Mouse (Mus musculus) liver, adult 2 months (tissue): ENCODE measurements around the gene Maz. TPM values are rescaled to one million over a fixed set of nuclear protein-coding genes. Genes with fewer than 3 reads are reported as not detected.
A peak's percentile ranks its signal among the peaks of the same experiment; 100 is the strongest.

Experiments used
- DNase-seq: peaks from one replicate; pipeline ENCODE4 v3.0.0-alpha.2; 2011; ENCODE audit warnings: low read depth, low spot score; ENCODE audit errors: extremely low read depth
- H3K27ac ChIP-seq: fragments of 200-500 bp; replicated peaks from 2 replicates; pipeline ENCODE4 v1.5.1; 2012; ENCODE audit warnings: low read depth, mild to moderate bottlenecking, control low read depth, inconsistent platforms, low read length; ENCODE audit not compliant: insufficient read depth
- H3K27me3 ChIP-seq: fragments of 200-500 bp; 2 replicates; pipeline ENCODE4 v1.6.1; 2012; ENCODE audit warnings: mild to moderate bottlenecking, moderate library complexity, low read length, inconsistent platforms; ENCODE audit not compliant: control insufficient read depth, insufficient read depth
- H3K36me3 ChIP-seq: fragments of 200-500 bp; 2 replicates; pipeline ENCODE4 v1.6.1; 2012; ENCODE audit warnings: low read length, inconsistent platforms; ENCODE audit not compliant: control insufficient read depth, insufficient read depth
- H3K4me1 ChIP-seq: fragments of 200-500 bp; 2 replicates; pipeline ENCODE4 v1.6.1; 2011; ENCODE audit warnings: low read length; ENCODE audit not compliant: control insufficient read depth, insufficient read depth
- H3K4me3 ChIP-seq: fragments of 200-500 bp; 2 replicates; pipeline ENCODE4 v1.5.1; 2011; ENCODE audit warnings: low read depth, mild to moderate bottlenecking, control low read depth, low read length, moderate library complexity; ENCODE audit not compliant: insufficient read depth
- H3K79me2 ChIP-seq: fragments of 200-500 bp; 2 replicates; pipeline ENCODE4 v1.6.1; 2012; ENCODE audit warnings: inconsistent platforms, mild to moderate bottlenecking, low read length, moderate library complexity; ENCODE audit not compliant: control insufficient read depth, insufficient read depth
- H3K9ac ChIP-seq: fragments of 200-500 bp; 2 replicates; pipeline ENCODE4 v1.6.1; 2012; ENCODE audit warnings: low read depth, mild to moderate bottlenecking, control low read depth, inconsistent platforms, low read length
- CTCF ChIP-seq: fragments of 200-500 bp; IDR thresholded peaks from 2 replicates; pipeline ENCODE4 v1.5.1; 2011; ENCODE audit warnings: low read depth, low read length, control low read depth
- POLR2A ChIP-seq: fragments of 200-500 bp; IDR thresholded peaks from 2 replicates; pipeline ENCODE4 v1.6.1; 2011; ENCODE audit warnings: low read length, control low read depth; ENCODE audit not compliant: insufficient read depth; ENCODE audit errors: extremely low read depth
- WGBS: fragments of 180-500 bp; shearing (Covaris S2); methylation state at CpG from one replicate; pipeline ENCODE4 v1.1.7; 2018; 5-methylcytosine and 5-hydroxymethylcytosine counted together
- polyA plus RNA-seq: library from polyadenylated mRNA; depleted of rRNA; stranded (reverse); fragments of >200 nt; gene quantifications from 2 replicates; pipeline ENCODE4 v1.2.3, GENCODE M21; 2012; rRNA removed
- total RNA-seq: library from RNA; depleted of rRNA; stranded (reverse); fragments of >200 nt; gene quantifications from 2 replicates; pipeline ENCODE4 v1.2.3, GENCODE M21; 2014; rRNA removed

The Maz gene
- total and polyA plus RNA-seq, 2 experiments, result 8.9 to 81.9 TPM

- DNase-seq, result peak; percentile 12
- Histone ChIP-seq H3K27ac (peak overlapping the region; percentile 41), H3K27me3 (no peaks in the 10 kb centered on the region), H3K79me2 (peaks cover 7% of the 10 kb centered on the region; the same call in 1 of the 2 replicates), H3K36me3 (peaks cover 2% of the 10 kb centered on the region; the same call in 1 of the 2 replicates), H3K4me3 (peak overlapping the region; percentile 86; the same call in 1 of the 2 replicates), H3K9ac (no peak overlapping the region; the same call in 1 of the 2 replicates), H3K4me1 (peaks cover 4% of the 10 kb centered on the region)
- TF ChIP-seq CTCF, result no peak
- no peak for TF ChIP-seq POLR2A
- 14% methylated on average over 8 of the region's 8 CpGs for WGBS
These were observed 51.3 kb downstream of the Maz start for GRCm38 (mm10) chr7:126975493-126975892.

Other genes starting within 250 kb of the Maz start
Only the 30 nearest of the 32 such genes appear.
- gene Ppp4c, start 234.5 kb downstream of the Maz start, total RNA-seq, result 45.8 and 52.8 TPM in 2 replicates
- gene Ppp4c, start 234.5 kb downstream of the Maz start, polyA plus RNA-seq, result 81.2 and 97.2 TPM in 2 replicates
- not detected in 2 replicates for gene Fam57b, start 229.4 kb downstream of the Maz start, total RNA-seq
- 0.06 and 0.44 TPM in 2 replicates for gene Fam57b, start 229.4 kb downstream of the Maz start, polyA plus RNA-seq
- gene 4930451I11Rik, start 195.4 kb downstream of the Maz start, total RNA-seq, result not detected in 2 replicates
- gene 4930451I11Rik, start 195.4 kb downstream of the Maz start, polyA plus RNA-seq, result not detected in 2 replicates
- not detected in 2 replicates for gene Doc2a, start 179.6 kb downstream of the Maz start, total RNA-seq
- gene Doc2a, start 179.6 kb downstream of the Maz start, polyA plus RNA-seq, result not detected in 2 replicates
- 1.0 and 1.5 TPM in 2 replicates for gene Hirip3, start 165.1 kb downstream of the Maz start, total RNA-seq
- gene Hirip3, start 165.1 kb downstream of the Maz start, polyA plus RNA-seq, result 1.00 and 2.4 TPM in 2 replicates
- gene Ino80e, start 164.7 kb downstream of the Maz start, total RNA-seq, result 2.5 and 4.8 TPM in 2 replicates
- 16.3 and 18.5 TPM in 2 replicates for gene Ino80e, start 164.7 kb downstream of the Maz start, polyA plus RNA-seq
- gene Taok2, start 142.3 kb downstream of the Maz start, total RNA-seq, result 20.5 and 21.7 TPM in 2 replicates
- gene Taok2, start 142.3 kb downstream of the Maz start, polyA plus RNA-seq, result 28.5 and 42.7 TPM in 2 replicates
- 78.4 and 98.6 TPM in 2 replicates for gene Tmem219, start 104.1 kb downstream of the Maz start, total RNA-seq
- gene Tmem219, start 104.1 kb downstream of the Maz start, polyA plus RNA-seq, result 94.9 and 120 TPM in 2 replicates
- gene Kctd13, start 98.2 kb downstream of the Maz start, total RNA-seq, result 2.1 and 3.4 TPM in 2 replicates
- 5.8 and 7.6 TPM in 2 replicates for gene Kctd13, start 98.2 kb downstream of the Maz start, polyA plus RNA-seq
- not detected in 2 replicates for gene Asphd1, start 77.5 kb downstream of the Maz start, total RNA-seq
- gene Asphd1, start 77.5 kb downstream of the Maz start, polyA plus RNA-seq, result not detected in 2 replicates
- 0.20 and 0.28 TPM in 2 replicates for gene Sez6l2, start 76.5 kb downstream of the Maz start, total RNA-seq
- 0.31 and 0.60 TPM in 2 replicates for gene Sez6l2, start 76.5 kb downstream of the Maz start, polyA plus RNA-seq
- gene Cdipt, start 51.1 kb downstream of the Maz start, total RNA-seq, result 41.2 and 42.8 TPM in 2 replicates
- 137 and 141 TPM in 2 replicates for gene Cdipt, start 51.1 kb downstream of the Maz start, polyA plus RNA-seq
- 0.09 TPM in 1 of 2 replicates, not detected in the other for gene Cdiptos, start 50.9 kb downstream of the Maz start, total RNA-seq
- gene Cdiptos, start 50.9 kb downstream of the Maz start, polyA plus RNA-seq, result 0.20 and 0.23 TPM in 2 replicates
- 23.4 and 28.5 TPM in 2 replicates for gene Mvp, start 12.4 kb downstream of the Maz start, total RNA-seq
- gene Mvp, start 12.4 kb downstream of the Maz start, polyA plus RNA-seq, result 26.3 and 39.4 TPM in 2 replicates
- gene Pagr1b, start 10.6 kb downstream of the Maz start, total RNA-seq, result 0.74 TPM in 1 of 2 replicates, not detected in the other
- 0.49 TPM in 1 of 2 replicates, not detected in the other for gene Pagr1b, start 10.6 kb downstream of the Maz start, polyA plus RNA-seq
- gene Pagr1a, start 9.7 kb downstream of the Maz start, total RNA-seq, result 4.9 and 6.7 TPM in 2 replicates
- 2.6 and 4.2 TPM in 2 replicates for gene Pagr1a, start 9.7 kb downstream of the Maz start, polyA plus RNA-seq
- gene Gm42742, start 5.9 kb downstream of the Maz start, total RNA-seq, result 9.5 and 10.7 TPM in 2 replicates
- gene Gm42742, start 5.9 kb downstream of the Maz start, polyA plus RNA-seq, result 11.2 and 12.7 TPM in 2 replicates
- not detected in 2 replicates for gene Prrt2, start 5.8 kb downstream of the Maz start, total RNA-seq
- gene Prrt2, start 5.8 kb downstream of the Maz start, polyA plus RNA-seq, result 0.75 TPM in 1 of 2 replicates, not detected in the other
- gene Kif22, start 15.4 kb upstream of the Maz start, total RNA-seq, result 0.37 and 1.3 TPM in 2 replicates
- gene Kif22, start 15.4 kb upstream of the Maz start, polyA plus RNA-seq, result 0.44 and 0.75 TPM in 2 replicates
- gene Zg16, start 60.3 kb upstream of the Maz start, total RNA-seq, result 11.2 and 47.8 TPM in 2 replicates
- gene Zg16, start 60.3 kb upstream of the Maz start, polyA plus RNA-seq, result 1.2 and 2.3 TPM in 2 replicates
- gene AI467606, start 64.3 kb upstream of the Maz start, total RNA-seq, result 0.28 and 0.34 TPM in 2 replicates
- 1.2 and 1.3 TPM in 2 replicates for gene AI467606, start 64.3 kb upstream of the Maz start, polyA plus RNA-seq
- gene Qprt, start 95.2 kb upstream of the Maz start, total RNA-seq, result 116 and 129 TPM in 2 replicates
- gene Qprt, start 95.2 kb upstream of the Maz start, polyA plus RNA-seq, result 196 and 210 TPM in 2 replicates
- gene Spn, start 110.8 kb upstream of the Maz start, total RNA-seq, result 0.27 and 0.28 TPM in 2 replicates
- gene Spn, start 110.8 kb upstream of the Maz start, polyA plus RNA-seq, result 0.54 and 0.88 TPM in 2 replicates
- 12.4 and 12.6 TPM in 2 replicates for gene Cd2bp2, start 169.0 kb upstream of the Maz start, total RNA-seq
- gene Cd2bp2, start 169.0 kb upstream of the Maz start, polyA plus RNA-seq, result 10.1 and 11.8 TPM in 2 replicates
- 5.3 and 7.0 TPM in 2 replicates for gene Tbc1d10b, start 181.4 kb upstream of the Maz start, total RNA-seq
- 7.3 and 9.5 TPM in 2 replicates for gene Tbc1d10b, start 181.4 kb upstream of the Maz start, polyA plus RNA-seq
- gene Mylpf, start 181.9 kb upstream of the Maz start, total RNA-seq, result 1.5 and 8.6 TPM in 2 replicates
- 0.71 and 0.93 TPM in 2 replicates for gene Mylpf, start 181.9 kb upstream of the Maz start, polyA plus RNA-seq
- 2.3 and 2.9 TPM in 2 replicates for gene Zfp553, start 206.0 kb upstream of the Maz start, total RNA-seq
- 3.5 and 4.5 TPM in 2 replicates for gene Zfp553, start 206.0 kb upstream of the Maz start, polyA plus RNA-seq
- 1.4 and 1.5 TPM in 2 replicates for gene Sept1, start 206.1 kb upstream of the Maz start, total RNA-seq
- 3.5 and 4.0 TPM in 2 replicates for gene Sept1, start 206.1 kb upstream of the Maz start, polyA plus RNA-seq
- gene Zfp771, start 217.2 kb upstream of the Maz start, total RNA-seq, result 19.6 and 30.1 TPM in 2 replicates
- 52.8 and 57.7 TPM in 2 replicates for gene Zfp771, start 217.2 kb upstream of the Maz start, polyA plus RNA-seq
- 61.5 and 70.2 TPM in 2 replicates for gene Dctpp1, start 233.7 kb upstream of the Maz start, total RNA-seq
- 70.7 and 73.4 TPM in 2 replicates for gene Dctpp1, start 233.7 kb upstream of the Maz start, polyA plus RNA-seq